Mouse (Mus musculus): ENCODE results near the gene Otub1.
A peak's percentile ranks its signal among the peaks of the same experiment; 100 is the strongest.

Otub1 gene

GRCm38 (mm10) chr19:7172051-7172866, 33.9 kb downstream of the Otub1 start:
- DNase-seq, result peak; percentile 58

GRCm38 (mm10) chr19:7171447-7171846, 34.7 kb downstream of the Otub1 start:
- no peak for DNase-seq

- no peak for DNase-seq
Observed at GRCm38 (mm10) chr19:7170916-7171315, 35.2 kb downstream of the Otub1 start.

GRCm38 (mm10) chr19:7168423-7168822, 37.7 kb downstream of the Otub1 start:
- no peak for DNase-seq

- no peak for DNase-seq
Observed at GRCm38 (mm10) chr19:7166767-7167166, 39.3 kb downstream of the Otub1 start.

GRCm38 (mm10) chr19:7166200-7166711, 39.9 kb downstream of the Otub1 start:
- DNase-seq, result no peak

- no peak for DNase-seq
Observed at GRCm38 (mm10) chr19:7165509-7166199, 40.5 kb downstream of the Otub1 start.

- DNase-seq, result no peak
Observed at GRCm38 (mm10) chr19:7164820-7165323, 41.2 kb downstream of the Otub1 start.

GRCm38 (mm10) chr19:7164238-7164637, 41.9 kb downstream of the Otub1 start:
- DNase-seq, result no peak

GRCm38 (mm10) chr19:7161064-7161463, 45.1 kb downstream of the Otub1 start:
- DNase-seq, result no peak

GRCm38 (mm10) chr19:7160151-7160906, 45.8 kb downstream of the Otub1 start:
- DNase-seq, result no peak

GRCm38 (mm10) chr19:7157734-7158133, 48.4 kb downstream of the Otub1 start:
- no peak for DNase-seq

GRCm38 (mm10) chr19:7155196-7155595, 50.9 kb downstream of the Otub1 start:
- peak; percentile 87 for DNase-seq

GRCm38 (mm10) chr19:7153232-7153631, 52.9 kb downstream of the Otub1 start:
- peak; percentile 77 for DNase-seq

GRCm38 (mm10) chr19:7151927-7152653, 54.0 kb downstream of the Otub1 start:
- no peak for DNase-seq

GRCm38 (mm10) chr19:7151300-7151926, 54.7 kb downstream of the Otub1 start:
- no peak for DNase-seq

GRCm38 (mm10) chr19:7149158-7149685, 56.9 kb downstream of the Otub1 start:
- DNase-seq, result no peak

GRCm38 (mm10) chr19:7148541-7149085, 57.5 kb downstream of the Otub1 start:
- peak; percentile 49 for DNase-seq
